Mouse (Mus musculus) CH12F3 (cell line): ENCODE data around the gene Gstm1.
"Not testable (repeated sequence)": the region's sequence is repeated elsewhere in the genome, so short reads cannot be mapped to it uniquely, and the experiment has no call there.

Experiments used
- in situ Hi-C: fragments of 300-500 bp; cut with MboI; formaldehyde crosslinking; loops from 2 replicates; pipeline ENCODE4 v1.14.3; 2020; ENCODE audit warnings: low sequenced_read_pairs

Gstm1 gene

DNA sequence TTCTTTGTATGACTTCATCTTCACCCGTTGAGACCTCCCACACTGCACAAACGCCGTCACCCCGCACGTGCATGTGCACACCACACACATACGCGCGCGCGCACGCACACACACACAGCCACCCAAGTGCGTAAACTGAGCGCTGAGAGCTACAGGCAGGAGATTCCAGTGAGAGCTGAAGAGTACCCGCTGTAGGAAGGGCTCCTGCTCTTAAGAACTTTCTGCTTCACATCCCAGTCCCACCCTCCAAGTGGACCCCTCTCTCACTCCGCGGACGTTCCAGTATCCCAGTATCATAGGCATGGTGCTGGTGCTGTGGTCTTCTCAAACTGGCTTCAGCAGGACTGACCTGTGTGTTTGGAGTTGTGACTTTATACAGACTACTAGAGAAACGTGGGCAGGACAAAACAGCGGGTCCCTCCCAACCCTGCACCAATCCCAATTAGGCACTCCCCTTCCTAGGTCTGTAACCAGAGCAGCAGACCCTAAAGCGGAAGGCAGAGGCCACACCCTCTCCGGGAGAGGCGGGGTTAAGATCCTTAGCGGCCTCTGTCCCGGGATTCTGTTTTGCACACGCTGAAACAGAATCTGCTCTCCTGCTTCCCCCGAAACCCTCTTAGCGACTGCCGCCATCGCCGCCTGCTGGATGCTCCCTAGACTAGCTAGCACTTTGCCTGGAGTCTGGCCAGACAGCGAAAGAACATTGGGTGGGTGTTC is at the start of gene Gstm1:
TSS of gene Gstm1 (minus strand) at position 501 of the 717 bp plus-strand sequence.
- in situ Hi-C loops, result no loop called here

GRCm38 (mm10) chr3:108067370-108067934 is 49.7 kb upstream of the Gstm1 start:
- in situ Hi-C loops, result no loop called here

DNA sequence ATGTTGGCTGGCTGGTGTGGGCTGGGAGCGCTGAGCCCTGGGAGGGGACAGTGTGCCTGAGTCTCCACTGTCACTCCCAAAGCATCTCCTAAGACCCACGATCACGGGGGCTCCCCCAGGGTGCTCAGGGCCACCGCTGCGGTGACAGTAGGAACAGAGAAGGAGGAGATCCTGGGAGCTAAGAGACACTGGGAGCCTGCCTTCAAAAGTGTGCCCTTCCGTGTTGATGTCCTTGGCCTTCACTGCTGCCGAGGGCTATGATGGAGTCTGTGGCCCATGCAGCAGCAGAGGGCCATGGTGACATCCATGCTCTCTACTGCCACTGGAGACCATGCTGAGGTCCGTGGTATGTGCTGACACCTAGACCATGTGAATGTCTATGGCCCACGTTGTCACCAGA is 47.8 kb upstream of the Gstm1 start:
- in situ Hi-C loops, result no loop called here

DNA sequence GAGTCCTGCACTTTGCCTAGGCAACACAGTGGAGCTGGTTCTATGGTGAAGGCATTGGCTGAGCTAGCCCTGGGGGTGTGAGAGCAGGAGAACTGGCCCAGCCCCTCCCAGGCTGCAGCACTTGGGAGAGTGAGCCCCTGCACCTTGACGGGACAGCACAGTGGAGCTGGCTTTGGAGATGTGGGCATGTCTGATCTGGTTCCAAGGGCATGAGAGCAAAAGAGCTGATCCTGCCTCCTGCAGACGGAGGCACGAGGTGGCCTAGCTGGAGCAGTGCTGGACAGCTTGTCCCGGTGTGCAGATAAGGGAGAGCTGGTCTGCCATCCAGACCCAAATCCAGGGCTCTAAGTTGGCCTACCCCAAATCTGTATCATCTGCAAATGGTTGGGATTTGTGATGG is 46.9 kb upstream of the Gstm1 start:
- in situ Hi-C loops, result no loop called here

GRCm38 (mm10) chr3:108062648-108063047 is 44.9 kb upstream of the Gstm1 start:
- in situ Hi-C loops, result no loop called here

GRCm38 (mm10) chr3:108061420-108061819 is 43.6 kb upstream of the Gstm1 start:
- in situ Hi-C loops, result no loop called here

GRCm38 (mm10) chr3:108050493-108050892 is 32.7 kb upstream of the Gstm1 start:
- in situ Hi-C loops, result no loop called here

DNA sequence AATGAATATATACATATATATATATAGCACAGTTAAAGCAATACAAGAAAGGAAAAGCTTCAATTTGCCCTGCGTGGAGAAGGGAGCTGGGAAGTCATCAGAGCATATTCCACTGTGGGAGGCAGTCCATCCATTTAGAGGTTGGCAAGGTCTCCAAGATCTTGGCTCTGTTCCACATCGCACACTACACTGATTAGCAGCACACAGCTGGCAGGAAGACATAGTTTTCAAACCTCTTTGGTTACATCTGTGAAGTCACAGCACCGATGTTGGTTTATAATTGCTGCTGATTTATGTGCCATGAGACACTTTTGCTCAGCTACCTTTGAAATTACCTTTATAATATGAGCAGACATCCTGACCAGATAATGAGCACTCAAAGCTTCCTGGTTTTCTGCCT is 30.5 kb upstream of the Gstm1 start:
- in situ Hi-C loops, result no loop called here

DNA sequence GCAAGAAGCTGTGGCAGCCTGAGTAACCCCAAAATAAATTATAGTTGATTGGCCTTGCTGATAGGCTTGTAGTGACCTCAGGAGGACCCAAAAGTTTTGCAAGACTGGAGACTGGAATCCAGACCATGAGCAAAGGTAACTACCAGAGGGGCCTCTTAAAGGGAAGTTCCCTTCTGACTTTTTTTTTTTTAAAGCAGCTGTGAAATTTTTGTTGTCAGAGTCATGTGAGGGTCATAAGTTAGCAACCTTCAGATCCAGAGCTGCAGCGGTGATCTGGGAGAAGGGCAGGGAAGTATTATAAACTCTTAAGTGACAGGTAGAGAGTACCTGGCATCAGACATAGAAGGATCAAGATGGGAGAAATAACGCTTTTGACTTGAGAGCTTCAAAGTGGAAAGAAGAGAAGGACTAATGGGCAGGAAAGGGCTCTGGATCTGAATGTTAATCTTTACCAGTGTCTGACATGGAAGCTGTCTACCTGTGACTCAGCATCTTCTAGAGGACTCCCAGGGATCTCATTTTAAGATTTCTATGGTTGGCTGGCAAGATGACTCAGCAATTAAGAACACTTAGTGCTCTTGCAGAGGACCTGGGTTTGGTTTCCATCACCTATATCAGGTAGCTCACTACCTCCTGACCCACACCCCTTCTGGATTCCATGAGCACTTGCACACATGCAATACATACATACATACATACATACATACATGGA is 29.3 kb upstream of the Gstm1 start:
- in situ Hi-C loops, result no loop called here

DNA sequence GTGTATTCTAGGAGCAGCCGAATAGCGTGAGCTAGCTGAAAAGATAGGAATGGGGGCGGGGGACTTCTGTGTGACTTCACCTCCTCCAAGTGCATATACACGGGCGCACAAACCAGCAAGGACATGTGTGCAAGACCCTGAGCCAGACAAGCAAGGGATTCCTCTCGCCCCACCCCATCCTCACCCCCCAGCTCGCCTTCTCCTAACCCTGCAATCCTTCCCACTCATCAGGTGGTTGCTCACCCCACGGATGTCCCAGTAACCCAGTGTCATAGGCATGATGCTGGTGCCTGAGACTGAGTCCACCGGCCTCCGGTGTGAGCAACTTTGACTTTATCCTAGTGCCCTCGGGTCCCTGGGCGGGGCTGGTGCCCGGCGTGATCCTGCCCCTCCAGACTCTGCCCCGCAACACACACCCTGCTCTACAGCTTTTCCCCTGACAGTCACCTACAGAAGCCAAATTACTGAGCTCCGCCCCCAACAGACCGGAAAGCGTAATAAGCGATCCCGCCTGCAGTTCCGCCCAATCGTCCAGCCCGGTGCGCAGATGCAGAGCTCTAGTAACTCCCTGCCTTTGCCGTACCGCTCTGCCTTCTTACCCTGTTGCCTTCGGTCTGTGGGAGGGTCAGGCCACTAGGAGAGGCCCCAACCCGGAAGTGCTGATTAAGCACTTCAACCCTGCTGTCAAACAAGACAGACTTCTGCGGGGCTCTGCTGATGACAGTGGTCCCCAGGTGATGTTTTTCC is 26.8 kb upstream of the Gstm1 start, which contains the start of gene Gstm4:
TSS of gene Gstm4 (minus strand) at position 501 of the 747 bp plus-strand sequence.
- in situ Hi-C loops, result no loop called here

DNA sequence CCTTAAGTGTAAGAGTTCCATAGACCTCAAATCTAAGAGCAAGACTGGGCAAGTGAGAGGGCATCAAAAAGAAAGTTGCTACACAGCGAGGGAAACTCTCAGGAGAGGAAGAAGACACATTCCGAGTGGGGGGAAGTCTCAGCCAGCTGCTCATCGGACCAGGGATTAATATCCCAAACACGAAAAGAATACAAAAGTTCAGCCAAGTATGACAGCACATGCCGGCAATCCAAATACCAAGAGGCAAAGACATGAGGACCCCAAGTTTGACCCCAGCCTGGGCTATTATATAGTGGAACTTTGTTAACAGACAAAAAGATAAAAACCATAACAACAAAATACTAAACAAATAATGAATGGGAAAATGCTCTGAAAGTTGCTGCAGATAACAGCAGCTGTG is 15.4 kb upstream of the Gstm1 start:
- in situ Hi-C loops, result no loop called here

GRCm38 (mm10) chr3:108032113-108032512 is 14.3 kb upstream of the Gstm1 start:
- in situ Hi-C loops, result no loop called here

DNA sequence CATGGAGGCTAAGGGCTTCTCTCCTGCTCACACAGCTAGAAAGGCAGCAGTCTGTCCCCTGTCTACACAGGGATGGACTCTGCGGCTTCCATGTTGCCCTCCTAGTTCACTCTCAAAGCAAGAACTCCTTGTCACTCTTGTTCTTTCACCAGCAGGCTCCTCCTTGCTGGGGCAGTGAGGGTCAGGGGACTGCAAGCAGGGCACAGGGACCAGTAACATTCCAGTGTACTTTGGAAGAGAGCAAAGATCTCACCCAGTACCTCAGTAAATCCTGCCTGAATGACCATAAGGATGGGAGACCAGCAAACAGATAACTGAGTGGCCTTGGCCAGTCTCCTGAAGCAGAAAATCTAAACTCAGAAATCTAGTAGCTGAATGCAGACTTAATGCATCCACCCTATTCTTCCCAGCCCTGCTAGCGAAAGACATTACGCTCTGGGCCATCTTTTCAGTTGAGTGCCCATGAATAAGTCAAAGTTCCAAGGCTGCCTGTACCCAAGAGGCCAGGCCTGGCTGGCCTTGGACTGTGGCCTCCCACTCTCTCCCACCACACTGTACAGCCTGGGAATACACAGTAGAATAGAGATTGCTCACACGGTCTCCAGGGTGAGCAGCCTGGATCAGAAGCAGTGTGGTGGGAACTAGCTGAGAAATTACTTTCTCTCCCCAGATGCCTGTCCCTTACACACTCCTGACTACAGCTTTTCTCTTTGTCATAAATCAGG is 11.0 kb upstream of the Gstm1 start:
- in situ Hi-C loops, result no loop called here

- in situ Hi-C loops, result no loop called here
Observed at GRCm38 (mm10) chr3:108026597-108026996, 8.8 kb upstream of the Gstm1 start.

DNA sequence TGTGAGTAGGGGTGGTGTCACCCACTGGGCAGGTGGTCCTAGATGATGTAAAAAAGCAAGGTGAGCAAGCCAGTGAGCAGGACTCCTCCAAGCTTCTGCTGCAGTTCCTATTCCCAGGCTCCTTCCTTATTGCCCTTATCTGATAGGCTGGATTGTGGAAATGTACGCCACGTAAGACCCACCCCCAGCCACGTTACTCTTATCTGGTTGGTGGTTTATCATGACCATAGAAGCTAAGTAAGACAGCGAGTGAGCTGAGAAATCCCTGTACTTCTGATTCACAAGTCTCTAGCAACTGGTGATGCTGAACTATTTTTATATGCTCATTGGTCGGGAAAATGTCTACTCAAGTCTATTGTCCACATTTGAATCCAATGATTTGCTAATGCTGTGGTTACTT is 8.3 kb upstream of the Gstm1 start:
- in situ Hi-C loops, result no loop called here

DNA sequence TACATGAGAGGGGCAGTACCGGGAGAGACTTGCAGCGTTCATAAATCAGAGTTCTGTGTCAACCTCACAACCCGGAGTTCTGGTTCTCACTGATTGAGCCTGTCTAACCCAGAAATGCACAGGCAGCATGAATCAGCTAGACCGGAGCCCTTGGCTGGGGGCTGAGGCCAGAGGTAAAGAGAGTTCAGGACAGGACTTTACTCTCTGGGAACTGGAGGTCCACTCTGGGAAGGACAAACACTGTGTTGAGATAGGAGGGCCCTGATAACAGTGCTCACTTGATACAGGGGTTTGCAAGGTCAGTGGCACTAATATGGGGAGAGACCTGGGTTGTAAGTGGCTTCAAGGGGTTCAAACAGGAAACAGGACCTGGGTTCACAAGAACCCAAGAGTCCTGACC is 7.5 kb upstream of the Gstm1 start:
- in situ Hi-C loops, result no loop called here

DNA sequence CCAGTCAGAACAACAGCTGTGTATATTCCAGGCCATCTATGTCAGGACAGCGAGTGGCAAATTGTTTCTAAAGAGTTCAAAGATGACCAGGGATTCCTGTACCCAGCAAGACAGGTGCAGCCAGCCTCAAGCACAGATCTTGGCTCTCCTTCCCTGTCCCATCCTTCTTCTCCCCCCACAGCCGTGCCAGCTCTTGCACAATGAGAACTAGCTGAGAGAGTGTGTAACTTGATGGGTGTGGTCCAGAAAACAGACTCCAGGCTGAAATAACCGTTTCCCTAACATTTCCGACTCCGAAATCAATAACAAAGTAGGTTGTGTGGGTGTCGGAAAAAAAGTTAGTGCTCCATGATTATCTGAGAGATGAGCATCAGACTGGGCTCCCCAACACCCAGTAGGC is 4.9 kb upstream of the Gstm1 start:
- in situ Hi-C loops, result no loop called here

- in situ Hi-C loops, result not testable (repeated sequence)
Observed at GRCm38 (mm10) chr3:108020351-108021022, 2.7 kb upstream of the Gstm1 start.

- in situ Hi-C loops, result not testable (repeated sequence)
Observed at GRCm38 (mm10) chr3:108019226-108019625, 1.5 kb upstream of the Gstm1 start.

DNA sequence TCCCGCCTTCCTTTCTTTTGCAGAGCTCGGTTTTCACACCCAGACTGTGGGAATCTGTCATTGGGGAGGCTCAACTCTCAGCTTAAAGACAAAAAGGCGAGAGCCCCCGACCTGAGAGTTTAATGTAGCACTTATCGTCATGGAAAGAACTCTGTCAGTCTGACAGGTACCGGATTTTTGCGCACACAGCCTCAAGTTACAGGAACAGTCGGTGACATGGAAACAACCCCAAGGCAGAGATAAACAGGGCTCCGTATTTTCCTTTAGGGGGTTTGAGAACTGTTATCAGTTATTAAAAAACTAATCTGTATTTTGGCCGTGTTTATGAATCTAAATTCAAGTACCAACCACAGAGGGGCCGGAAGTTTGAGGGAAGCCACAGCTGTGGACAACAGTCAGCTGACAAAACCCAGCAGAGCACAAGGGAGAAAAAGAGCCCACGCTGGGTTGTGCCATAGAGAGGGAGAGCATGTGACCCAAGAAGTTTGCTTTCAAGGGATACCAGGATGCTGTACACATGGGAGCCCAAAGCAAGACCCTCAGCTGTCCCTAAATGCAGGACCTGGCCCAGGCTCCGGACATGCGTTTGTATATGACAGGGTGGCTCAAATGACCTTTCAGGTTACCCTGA is 532 bp upstream of the Gstm1 start:
- in situ Hi-C loops, result no loop called here
